Mouse (Mus musculus): ENCODE results near the gene Zbtb17. TPM values are rescaled to one million over a fixed set of nuclear protein-coding genes. Genes with fewer than 3 reads are reported as not detected.
A peak's percentile ranks its signal among the peaks of the same experiment; 100 is the strongest.

Zbtb17 gene
- polyA plus RNA-seq, 1 experiment from 2014 or later: 34.0 TPM

DNA sequence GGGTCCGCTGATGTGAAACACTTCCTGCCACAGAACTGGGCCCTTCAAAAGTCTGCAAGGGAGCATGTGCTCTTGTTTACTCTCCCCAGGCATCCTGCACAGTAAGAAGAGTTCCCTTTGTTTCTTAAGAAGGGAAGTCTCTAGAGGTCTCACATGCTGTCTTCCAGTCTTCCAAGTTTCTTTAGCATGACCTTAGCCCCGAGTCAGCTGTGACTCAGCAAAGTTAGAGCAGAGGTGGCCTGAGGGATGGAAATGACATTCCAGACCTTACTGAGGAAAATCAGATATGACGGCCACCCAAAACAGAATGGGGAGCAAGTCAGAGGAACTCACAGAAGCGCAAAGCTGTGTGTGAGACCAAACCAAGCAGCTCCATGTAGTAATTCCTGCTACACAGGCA, 56.2 kb downstream of the Zbtb17 start:
- Histone ChIP-seq H3K27ac (replicated peaks) (peak overlapping the region; percentile 75), H3K4me3 (replicated peaks) (no peak overlapping the region), H3K4me2 (replicated peaks) (no peak overlapping the region), H3K27me3 (no peaks in the 10 kb centered on the region), H3K4me1 (peaks cover 27% of the 10 kb centered on the region), H3K9ac (no peak overlapping the region), H3K9me3 (replicated peaks) (no peaks in the 10 kb centered on the region), H3K36me3 (no peaks in the 10 kb centered on the region; the same call in 1 of the 2 replicates)
- no peak for ATAC-seq (ENCODE audit: insufficient number of reproducible peaks, low FRiP score, low TSS enrichment, low read depth)
- WGBS: 33% methylated on average over 4 of the region's 4 CpGs

DNA sequence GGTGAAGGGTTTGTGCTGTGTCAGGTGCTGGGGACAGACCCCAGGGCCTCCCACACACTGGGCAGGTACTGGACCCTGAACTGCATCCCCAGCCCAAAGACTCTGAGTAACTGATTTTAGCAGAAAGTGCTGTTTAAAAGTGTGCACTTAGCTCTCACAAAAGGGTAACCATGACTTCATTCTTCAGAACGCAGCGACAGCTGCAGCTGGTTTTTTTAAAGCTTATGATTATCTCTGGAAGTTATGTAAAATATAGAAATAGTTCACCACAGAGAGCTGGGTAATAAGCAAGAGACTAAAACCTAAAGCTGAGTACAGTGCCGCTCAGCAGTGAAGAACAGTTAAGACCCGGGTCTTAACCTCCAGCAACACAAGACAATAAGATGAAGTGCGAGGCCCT, 56.6 kb downstream of the Zbtb17 start:
- H3K4me1 ChIP-seq: peaks cover 27% of the 10 kb centered on the region
- no peak overlapping the region for H3K4me2 ChIP-seq (replicated peaks)
- ATAC-seq (ENCODE audit: insufficient number of reproducible peaks, low FRiP score, low TSS enrichment, low read depth): no peak
- peak overlapping the region; percentile 75 for H3K27ac ChIP-seq (replicated peaks)
- H3K27me3 ChIP-seq: no peaks in the 10 kb centered on the region
- 33% methylated on average over 5 of the region's 5 CpGs for WGBS
- H3K4me3 ChIP-seq (replicated peaks): no peak overlapping the region
- no peaks in the 10 kb centered on the region for H3K9me3 ChIP-seq (replicated peaks)
- no peaks in the 10 kb centered on the region for H3K36me3 ChIP-seq
- H3K9ac ChIP-seq: no peak overlapping the region

DNA sequence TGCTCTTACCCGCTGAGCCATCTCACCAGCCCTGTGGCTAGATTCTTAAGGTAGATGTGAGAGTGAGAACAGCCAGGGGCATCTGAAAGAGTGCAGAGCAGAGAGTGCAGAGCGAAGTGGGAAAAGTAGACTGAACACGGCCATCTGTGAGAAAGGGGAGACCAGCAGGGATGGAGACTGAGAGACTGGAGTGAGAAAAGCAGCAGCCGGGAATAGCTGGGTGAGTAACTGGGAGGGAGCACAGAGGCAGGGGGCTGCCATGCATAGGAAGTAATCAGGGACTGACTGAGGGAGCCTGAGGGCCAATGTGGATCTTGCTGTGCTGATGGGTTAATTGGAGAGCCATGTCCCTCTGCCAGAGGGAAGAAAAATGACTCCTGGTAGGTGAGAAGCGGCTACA, 58.3 kb downstream of the Zbtb17 start:
- Histone ChIP-seq H3K27ac (replicated peaks) (no peak overlapping the region), H3K4me3 (replicated peaks) (no peak overlapping the region)
- WGBS: 45% methylated on average over 5 of the region's 5 CpGs

DNA sequence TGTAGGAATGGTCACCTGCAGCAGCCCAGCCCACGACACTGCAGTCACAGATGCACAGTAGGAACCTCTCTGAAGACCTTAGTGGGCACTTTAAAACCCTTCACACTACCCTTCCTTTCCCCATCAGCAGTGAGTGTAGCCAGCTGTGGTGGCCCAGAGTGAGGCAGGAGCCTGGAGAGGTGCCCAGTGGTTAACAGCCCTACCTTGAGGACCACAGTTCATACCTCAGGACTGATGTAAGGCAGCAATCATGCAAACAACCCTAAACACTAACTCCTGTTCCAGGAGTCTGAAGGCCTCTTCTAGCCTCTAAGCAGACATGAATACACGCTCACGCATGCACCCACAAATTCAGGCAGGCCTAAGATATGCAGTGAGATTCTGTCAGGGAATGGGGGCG, 60.0 kb downstream of the Zbtb17 start:
- H3K9me3 ChIP-seq (replicated peaks): no peaks in the 10 kb centered on the region
- no peak overlapping the region for H3K27ac ChIP-seq (replicated peaks)
- no peak for ATAC-seq (ENCODE audit: insufficient number of reproducible peaks, low FRiP score, low TSS enrichment, low read depth)
- no peak overlapping the region for H3K4me2 ChIP-seq (replicated peaks)
- peaks cover 40% of the 10 kb centered on the region for H3K4me1 ChIP-seq
- H3K9ac ChIP-seq: no peak overlapping the region
- no peaks in the 10 kb centered on the region for H3K36me3 ChIP-seq
- H3K27me3 ChIP-seq: no peaks in the 10 kb centered on the region
- no peak overlapping the region for H3K4me3 ChIP-seq (replicated peaks)
- WGBS: 84% methylated on average over 4 of the region's 4 CpGs

More for the DNA sequence above, 58.3 kb downstream of the Zbtb17 start:
- no peaks in the 10 kb centered on the region for H3K9me3 ChIP-seq (replicated peaks)
- H3K27me3 ChIP-seq: no peaks in the 10 kb centered on the region
- no peaks in the 10 kb centered on the region for H3K36me3 ChIP-seq
- H3K4me2 ChIP-seq (replicated peaks): no peak overlapping the region
- H3K9ac ChIP-seq: no peak overlapping the region
- H3K4me1 ChIP-seq: peaks cover 40% of the 10 kb centered on the region
- ATAC-seq (ENCODE audit: insufficient number of reproducible peaks, low FRiP score, low TSS enrichment, low read depth): no peak

DNA sequence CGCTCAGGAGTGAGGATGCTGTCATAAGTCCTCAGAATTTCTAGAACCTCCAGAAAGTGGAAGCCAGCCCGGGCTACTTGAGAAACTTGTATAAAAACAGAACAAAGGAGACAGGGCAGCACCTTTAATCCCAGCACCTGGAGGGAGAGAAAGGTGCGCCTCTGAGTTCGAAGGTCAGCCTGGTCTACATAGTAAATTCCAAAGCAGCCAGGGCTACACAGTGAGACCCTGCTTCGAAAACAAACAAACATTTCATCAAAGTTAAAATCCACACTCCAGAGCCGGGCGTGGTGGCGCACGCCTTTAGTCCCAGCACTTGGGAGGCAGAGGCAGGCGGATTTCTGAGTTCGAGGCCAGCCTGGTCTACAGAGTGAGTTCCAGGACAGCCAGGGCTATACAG, 61.4 kb downstream of the Zbtb17 start:
- 93% methylated on average over 11 of the region's 11 CpGs for WGBS
- no peak overlapping the region; the same call in 1 of the 2 replicates for H3K27ac ChIP-seq (replicated peaks)

DNA sequence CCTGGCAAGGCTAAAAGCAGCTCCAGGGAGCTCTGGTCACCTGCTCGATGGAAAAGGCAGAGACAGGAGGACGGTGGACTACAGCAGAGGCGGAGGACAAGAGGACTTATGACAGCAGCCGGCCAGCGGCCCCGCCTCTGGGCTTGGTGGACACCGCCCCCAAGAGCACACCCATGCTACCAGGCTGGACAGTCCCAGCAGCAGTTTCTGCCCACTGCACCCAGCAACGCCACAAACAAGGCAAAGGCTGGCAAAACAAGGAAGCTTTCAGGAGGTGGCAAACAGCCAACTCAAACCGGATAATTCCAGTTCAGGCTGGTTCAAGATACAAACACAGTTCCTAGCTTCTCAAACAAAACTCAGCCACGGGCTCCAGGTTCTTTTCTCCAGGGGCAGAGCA, 61.9 kb downstream of the Zbtb17 start:
- peak; percentile 75 for ATAC-seq (ENCODE audit: insufficient number of reproducible peaks, low FRiP score, low TSS enrichment, low read depth)
- no peaks in the 10 kb centered on the region for H3K27me3 ChIP-seq
- no peak overlapping the region for H3K4me3 ChIP-seq (replicated peaks)
- 41% methylated on average over 10 of the region's 10 CpGs for WGBS
- peaks cover 31% of the 10 kb centered on the region for H3K4me1 ChIP-seq
- no peak overlapping the region for H3K4me2 ChIP-seq (replicated peaks)
- H3K9me3 ChIP-seq (replicated peaks): no peaks in the 10 kb centered on the region
- no peaks in the 10 kb centered on the region for H3K36me3 ChIP-seq
- peak overlapping the region; percentile 86 for H3K27ac ChIP-seq (replicated peaks)
- H3K9ac ChIP-seq: no peak overlapping the region

More for the DNA sequence above, 61.4 kb downstream of the Zbtb17 start:
- Histone ChIP-seq H3K4me3 (replicated peaks) (no peak overlapping the region), H3K27me3 (no peaks in the 10 kb centered on the region), H3K9me3 (replicated peaks) (no peaks in the 10 kb centered on the region), H3K9ac (no peak overlapping the region), H3K4me2 (replicated peaks) (no peak overlapping the region), H3K36me3 (no peaks in the 10 kb centered on the region), H3K4me1 (peaks cover 37% of the 10 kb centered on the region)
- no peak for ATAC-seq (ENCODE audit: insufficient number of reproducible peaks, low FRiP score, low TSS enrichment, low read depth)

DNA sequence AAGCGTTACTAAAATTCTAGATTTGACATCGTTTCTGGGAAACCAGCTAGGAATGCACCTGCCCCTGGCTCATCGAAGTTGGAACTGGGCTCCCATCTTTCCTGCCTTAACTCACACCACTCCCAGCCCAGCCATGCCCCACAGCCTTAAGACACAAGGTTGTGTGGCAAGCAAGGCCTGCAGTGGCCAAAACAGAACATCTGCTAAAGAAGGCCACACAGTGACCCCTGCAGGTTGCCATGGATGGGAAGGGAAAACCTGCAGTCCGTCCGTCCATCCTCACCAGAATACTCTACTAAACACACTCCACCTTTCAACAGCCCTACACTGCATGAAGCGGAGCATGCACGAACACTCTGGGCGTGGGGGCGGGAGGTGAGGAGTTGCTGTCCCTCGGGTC, 62.4 kb downstream of the Zbtb17 start:
- no peak overlapping the region for H3K4me2 ChIP-seq (replicated peaks)
- H3K4me3 ChIP-seq (replicated peaks): no peak overlapping the region
- ATAC-seq (ENCODE audit: insufficient number of reproducible peaks, low FRiP score, low TSS enrichment, low read depth): no peak
- no peak overlapping the region for H3K9ac ChIP-seq
- no peaks in the 10 kb centered on the region for H3K27me3 ChIP-seq
- WGBS: 73% methylated on average over 10 of the region's 10 CpGs
- peaks cover 26% of the 10 kb centered on the region for H3K4me1 ChIP-seq
- H3K27ac ChIP-seq (replicated peaks): peak overlapping the region; percentile 86
- H3K9me3 ChIP-seq (replicated peaks): no peaks in the 10 kb centered on the region
- H3K36me3 ChIP-seq: no peaks in the 10 kb centered on the region

DNA sequence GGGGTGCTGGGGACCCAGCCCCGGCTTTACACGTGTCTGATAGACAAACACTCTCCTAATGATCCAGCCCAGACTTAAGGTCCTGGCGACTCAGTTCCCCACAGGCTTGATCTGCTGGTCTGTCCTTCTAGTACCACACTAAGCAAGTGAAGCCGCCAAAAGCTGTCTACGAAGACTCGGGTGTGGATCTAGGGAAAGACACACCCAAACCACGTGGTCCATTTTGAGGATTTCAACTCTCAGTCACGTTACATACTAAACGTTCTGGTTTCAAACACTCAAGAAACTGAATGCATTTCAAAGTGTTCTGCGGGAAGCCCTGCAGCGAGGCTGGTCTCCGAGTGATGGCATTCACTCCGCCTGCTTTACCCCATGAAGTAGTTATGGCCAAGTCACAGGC, 66.0 kb downstream of the Zbtb17 start:
- peaks cover 25% of the 10 kb centered on the region for H3K4me1 ChIP-seq
- no peaks in the 10 kb centered on the region for H3K36me3 ChIP-seq
- H3K4me3 ChIP-seq (replicated peaks): no peak overlapping the region
- H3K27me3 ChIP-seq: no peaks in the 10 kb centered on the region
- 0 out of 2 replicates have a peak overlapping the region, but pooled peaks have one; percentile 6 for H3K27ac ChIP-seq (replicated peaks)
- ATAC-seq (ENCODE audit: insufficient number of reproducible peaks, low FRiP score, low TSS enrichment, low read depth): no peak
- no peak overlapping the region for H3K4me2 ChIP-seq (replicated peaks)
- H3K9me3 ChIP-seq (replicated peaks): no peaks in the 10 kb centered on the region
- no peak overlapping the region for H3K9ac ChIP-seq
- WGBS: 66% methylated on average over 13 of the region's 13 CpGs

DNA sequence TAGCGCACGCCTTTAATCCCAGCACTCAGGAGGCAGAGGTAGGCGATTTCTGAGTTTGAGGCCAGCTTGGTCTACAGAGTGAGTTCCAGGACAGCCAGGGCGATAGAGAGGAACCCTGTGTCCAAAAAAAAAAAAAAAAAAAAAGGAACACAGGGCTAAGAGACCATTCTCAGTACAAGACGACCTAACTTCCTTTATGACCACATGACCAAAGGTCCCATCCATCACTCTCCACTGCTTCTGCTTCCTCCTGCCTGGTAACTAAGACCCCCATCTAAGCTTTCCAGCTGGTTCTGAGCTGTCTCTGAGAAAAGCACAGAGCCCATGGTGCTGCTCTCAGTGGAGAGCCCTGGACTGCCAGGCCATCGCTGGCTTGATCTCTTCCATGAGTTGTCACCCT, 67.7 kb downstream of the Zbtb17 start:
- H3K4me2 ChIP-seq (replicated peaks): no peak overlapping the region
- H3K27ac ChIP-seq (replicated peaks): no peak overlapping the region
- peaks cover 15% of the 10 kb centered on the region for H3K4me1 ChIP-seq
- no peaks in the 10 kb centered on the region for H3K27me3 ChIP-seq
- H3K36me3 ChIP-seq: peaks cover 15% of the 10 kb centered on the region
- WGBS: 77% methylated on average over 6 of the region's 6 CpGs
- H3K4me3 ChIP-seq (replicated peaks): no peak overlapping the region
- H3K9me3 ChIP-seq (replicated peaks): no peaks in the 10 kb centered on the region
- no peak for ATAC-seq (ENCODE audit: insufficient number of reproducible peaks, low FRiP score, low TSS enrichment, low read depth)
- no peak overlapping the region for H3K9ac ChIP-seq

DNA sequence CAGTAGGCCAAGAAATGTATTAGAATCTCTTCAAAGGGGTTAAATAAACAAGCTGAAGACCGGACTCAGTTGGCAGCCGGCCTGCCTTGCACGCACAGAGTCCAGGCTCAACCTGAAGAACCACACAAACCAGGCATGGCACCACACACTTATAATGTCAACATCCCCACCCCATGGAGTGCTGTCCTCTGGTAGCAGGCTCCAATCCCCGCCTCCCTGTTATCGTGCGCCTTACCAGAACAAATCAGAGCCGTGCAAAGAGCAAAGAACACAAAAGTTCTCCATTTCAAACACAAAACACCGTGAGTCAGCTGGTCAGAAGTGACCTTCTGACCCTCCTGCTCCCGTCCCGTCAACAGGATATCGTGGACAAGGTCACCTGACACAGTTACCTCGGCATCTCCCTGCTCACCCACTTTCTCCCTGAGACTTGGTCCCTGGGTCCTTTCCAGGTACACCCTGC, 69.8 kb downstream of the Zbtb17 start:
- ATAC-seq (ENCODE audit: insufficient number of reproducible peaks, low FRiP score, low TSS enrichment, low read depth): peak; percentile 29; the same call in 1 of the 2 replicates
- 0 out of 2 replicates have a peak overlapping the region, but pooled peaks have one; percentile 28 for H3K27ac ChIP-seq (replicated peaks)

More for the DNA sequence above, 69.8 kb downstream of the Zbtb17 start:
- H3K27me3 ChIP-seq: no peaks in the 10 kb centered on the region
- H3K4me3 ChIP-seq (replicated peaks): no peak overlapping the region
- 54% methylated on average over 12 of the region's 12 CpGs for WGBS
- H3K4me1 ChIP-seq: peaks cover 13% of the 10 kb centered on the region
- H3K9ac ChIP-seq: no peak overlapping the region
- H3K4me2 ChIP-seq (replicated peaks): no peak overlapping the region
- H3K36me3 ChIP-seq: peaks cover 31% of the 10 kb centered on the region
- no peaks in the 10 kb centered on the region for H3K9me3 ChIP-seq (replicated peaks)

Data from embryonic facial prominence, embryonic 15.5 days (tissue).